Mouse (Mus musculus): ENCODE measurements around the gene Pycr1. TPM values are rescaled to one million over a fixed set of nuclear protein-coding genes. Genes with fewer than 3 reads are reported as not detected.
A peak's percentile ranks its signal among the peaks of the same experiment; 100 is the strongest.
"Not testable (repeated sequence)": the region's sequence is repeated elsewhere in the genome, so short reads cannot be mapped to it uniquely, and the experiment has no call there.

The Pycr1 gene
- 23.9 and 25.5 TPM in 2 replicates for polyA plus RNA-seq (2015; fragmentation: Nextera tagmentation; extraction: Ambion mirVana)

- peak within 1 kb of the TSS; percentile 87 for H3K4me2 ChIP-seq
- H3K4me3 ChIP-seq, result peak within 1 kb of the TSS; percentile 50
- WGBS, result 0% methylated on average over 15 of the region's 15 CpGs
- H3K27me3 ChIP-seq, result peaks cover 26% of the 10 kb centered on the region
- ATAC-seq, result peak; percentile 100
- no peaks in the 10 kb centered on the region for H3K9me3 ChIP-seq (replicated peaks)
- H3K27ac ChIP-seq, result peak within 1 kb of the TSS; percentile 44; the same call in 1 of the 2 replicates
- H3K36me3 ChIP-seq (ENCODE audit: poor library complexity, severe bottlenecking), result no peaks in the 10 kb centered on the region
- H3K4me1 ChIP-seq, result peaks cover 22% of the 10 kb centered on the region
- H3K9ac ChIP-seq, result peak within 1 kb of the TSS; percentile 81
Observed at GRCm38 (mm10) chr11:120643601-120643987, at the start of gene Pycr1. Gene Pycr1 (minus strand): TSS chr11:120643769.

GRCm38 (mm10) chr11:120692471-120693011, 49.0 kb upstream of the Pycr1 start:
- Histone ChIP-seq H3K9ac (no peak overlapping the region), H3K9me3 (replicated peaks) (0 out of 2 replicates have a peak, but pooled peaks cover 3% of the 10 kb centered on the region), H3K4me1 (peaks cover 13% of the 10 kb centered on the region), H3K36me3 (ENCODE audit: poor library complexity, severe bottlenecking) (peaks cover 77% of the 10 kb centered on the region), H3K4me3 (no peak overlapping the region), H3K27me3 (no peaks in the 10 kb centered on the region), H3K4me2 (no peak overlapping the region), H3K27ac (no peak overlapping the region)
- no peak for ATAC-seq
- 91% methylated on average over 4 of the region's 4 CpGs for WGBS

DNA sequence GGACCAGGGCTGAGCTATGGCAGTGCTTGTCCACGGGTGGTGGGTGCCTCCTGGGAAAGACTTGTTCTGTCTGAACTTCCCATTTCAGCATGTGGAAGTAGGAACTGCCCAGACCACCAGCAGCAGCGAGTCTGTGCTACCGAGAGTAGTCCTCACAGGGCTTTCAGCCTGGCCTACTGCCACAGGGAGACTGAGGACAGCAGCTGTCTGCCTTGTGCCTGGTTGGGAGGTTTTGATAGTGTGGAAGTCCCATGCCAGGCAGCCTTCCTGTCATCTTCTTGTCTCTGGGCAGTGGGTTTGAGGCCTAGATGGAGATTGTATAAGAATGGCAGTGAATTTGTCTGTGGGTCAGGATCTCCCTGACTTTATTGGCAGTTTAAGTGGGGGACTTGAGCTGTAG, 45.8 kb upstream of the Pycr1 start:
- no peaks in the 10 kb centered on the region for H3K9me3 ChIP-seq (replicated peaks)
- H3K36me3 ChIP-seq (ENCODE audit: poor library complexity, severe bottlenecking), result peaks cover 67% of the 10 kb centered on the region
- WGBS, result 89% methylated on average over 3 of the region's 3 CpGs
- no peak for ATAC-seq
- H3K9ac ChIP-seq, result no peak overlapping the region
- H3K4me2 ChIP-seq, result no peak overlapping the region
- H3K27me3 ChIP-seq, result no peaks in the 10 kb centered on the region
- no peaks in the 10 kb centered on the region for H3K4me1 ChIP-seq
- no peak overlapping the region for H3K27ac ChIP-seq
- H3K4me3 ChIP-seq, result no peak overlapping the region

DNA sequence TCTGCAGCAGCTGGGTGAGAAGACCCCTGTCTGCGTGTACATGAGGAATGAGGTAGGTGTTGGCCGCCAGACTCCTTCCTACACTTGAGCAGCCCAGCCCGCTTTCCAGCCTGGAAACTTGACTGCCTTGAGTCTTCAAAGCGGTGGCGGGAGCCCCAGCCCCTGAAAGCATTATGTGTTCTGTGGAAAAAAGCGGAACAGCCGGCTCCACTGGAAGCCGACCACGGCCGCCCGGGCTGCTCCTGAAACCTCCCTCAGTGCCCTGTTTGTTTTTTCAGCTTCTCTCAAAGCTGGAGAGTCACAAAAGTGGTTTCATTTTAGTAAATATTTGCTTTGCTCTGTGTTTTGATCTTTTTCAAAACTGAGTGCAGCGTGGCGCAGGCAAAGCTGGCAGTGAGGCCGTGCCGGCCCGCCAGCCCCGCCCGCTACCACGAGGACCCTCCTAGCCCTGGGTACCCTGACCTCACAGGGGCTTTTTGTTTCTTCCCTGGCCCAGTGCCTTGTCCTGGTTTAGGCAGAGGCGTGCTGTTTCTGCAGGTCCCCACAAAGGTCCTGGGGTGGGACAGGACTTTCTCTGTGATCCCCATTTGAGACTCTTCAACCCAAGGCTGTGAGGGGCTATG, 43.2 kb upstream of the Pycr1 start:
- no peaks in the 10 kb centered on the region for H3K9me3 ChIP-seq (replicated peaks)
- no peaks in the 10 kb centered on the region for H3K27me3 ChIP-seq
- no peaks in the 10 kb centered on the region for H3K4me1 ChIP-seq
- no peak overlapping the region for H3K4me3 ChIP-seq
- no peak overlapping the region for H3K4me2 ChIP-seq
- ATAC-seq, result no peak
- H3K9ac ChIP-seq, result no peak overlapping the region
- no peak overlapping the region for H3K27ac ChIP-seq
- 86% methylated on average over 20 of the region's 20 CpGs for WGBS
- H3K36me3 ChIP-seq (ENCODE audit: poor library complexity, severe bottlenecking), result peaks cover 59% of the 10 kb centered on the region

GRCm38 (mm10) chr11:120684660-120685059, 41.1 kb upstream of the Pycr1 start:
- H3K27me3 ChIP-seq, result no peaks in the 10 kb centered on the region
- no peak overlapping the region for H3K4me3 ChIP-seq
- 90% methylated on average over 2 of the region's 2 CpGs for WGBS
- no peaks in the 10 kb centered on the region for H3K9me3 ChIP-seq (replicated peaks)
- no peaks in the 10 kb centered on the region for H3K4me1 ChIP-seq
- H3K36me3 ChIP-seq (ENCODE audit: poor library complexity, severe bottlenecking), result peaks cover 68% of the 10 kb centered on the region
- no peak overlapping the region for H3K27ac ChIP-seq
- ATAC-seq, result no peak
- no peak overlapping the region for H3K4me2 ChIP-seq
- no peak overlapping the region for H3K9ac ChIP-seq

- WGBS, result 96% methylated on average over 2 of the region's 2 CpGs
- peaks cover 68% of the 10 kb centered on the region for H3K36me3 ChIP-seq (ENCODE audit: poor library complexity, severe bottlenecking)
Observed at GRCm38 (mm10) chr11:120684086-120684485, 40.5 kb upstream of the Pycr1 start.

GRCm38 (mm10) chr11:120683536-120683935, 40.0 kb upstream of the Pycr1 start:
- no peak overlapping the region for H3K27ac ChIP-seq
- H3K9ac ChIP-seq, result no peak overlapping the region
- ATAC-seq, result no peak
- no peaks in the 10 kb centered on the region for H3K9me3 ChIP-seq (replicated peaks)
- no peaks in the 10 kb centered on the region for H3K27me3 ChIP-seq
- no peak overlapping the region for H3K4me2 ChIP-seq
- peaks cover 68% of the 10 kb centered on the region for H3K36me3 ChIP-seq (ENCODE audit: poor library complexity, severe bottlenecking)
- no peak overlapping the region for H3K4me3 ChIP-seq
- no peaks in the 10 kb centered on the region for H3K4me1 ChIP-seq
- WGBS, result 89% methylated on average over 3 of the region's 3 CpGs

More at GRCm38 (mm10) chr11:120684086-120684485, 40.5 kb upstream of the Pycr1 start:
- H3K9ac ChIP-seq, result no peak overlapping the region
- H3K4me2 ChIP-seq, result no peak overlapping the region
- no peaks in the 10 kb centered on the region for H3K27me3 ChIP-seq
- no peaks in the 10 kb centered on the region for H3K4me1 ChIP-seq
- H3K4me3 ChIP-seq, result no peak overlapping the region
- H3K27ac ChIP-seq, result no peak overlapping the region
- no peak for ATAC-seq
- H3K9me3 ChIP-seq (replicated peaks), result no peaks in the 10 kb centered on the region

- ATAC-seq, result no peak
- Histone ChIP-seq H3K36me3 (ENCODE audit: poor library complexity, severe bottlenecking) (peaks cover 68% of the 10 kb centered on the region), H3K9ac (no peak overlapping the region)
Observed at GRCm38 (mm10) chr11:120682683-120683082, 39.1 kb upstream of the Pycr1 start.

GRCm38 (mm10) chr11:120679909-120680308, 36.3 kb upstream of the Pycr1 start:
- Histone ChIP-seq H3K36me3 (ENCODE audit: poor library complexity, severe bottlenecking) (peaks cover 61% of the 10 kb centered on the region), H3K9ac (no peak overlapping the region), H3K27me3 (no peaks in the 10 kb centered on the region), H3K27ac (no peak overlapping the region), H3K4me1 (no peaks in the 10 kb centered on the region), H3K9me3 (replicated peaks) (no peaks in the 10 kb centered on the region), H3K4me2 (no peak overlapping the region), H3K4me3 (no peak overlapping the region)
- no peak for ATAC-seq
- WGBS, result 79% methylated on average over 3 of the region's 3 CpGs

More at GRCm38 (mm10) chr11:120682683-120683082, 39.1 kb upstream of the Pycr1 start:
- Histone ChIP-seq H3K4me3 (no peak overlapping the region), H3K27ac (no peak overlapping the region), H3K9me3 (replicated peaks) (no peaks in the 10 kb centered on the region), H3K27me3 (no peaks in the 10 kb centered on the region), H3K4me1 (no peaks in the 10 kb centered on the region), H3K4me2 (no peak overlapping the region)
- 97% methylated on average over 5 of the region's 5 CpGs for WGBS

DNA sequence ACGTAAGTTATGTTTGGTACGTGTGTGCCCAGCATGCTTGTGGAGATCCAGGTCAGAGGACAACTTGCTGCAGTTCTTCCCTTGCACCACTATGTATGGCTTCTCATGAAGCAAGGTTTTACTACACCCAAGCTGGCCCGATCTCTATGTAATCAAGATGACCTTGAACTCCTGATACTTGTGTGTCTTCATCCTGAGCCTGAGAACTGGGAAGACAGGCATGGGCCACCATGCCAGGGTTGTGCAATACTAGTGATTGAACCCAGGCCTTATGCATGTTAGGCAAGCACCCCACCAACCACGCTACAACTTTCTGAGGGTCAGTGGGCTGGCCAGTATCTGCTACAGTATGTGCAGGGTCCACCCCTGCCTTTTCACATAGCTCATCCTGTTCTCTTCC, 33.4 kb upstream of the Pycr1 start:
- Histone ChIP-seq H3K36me3 (ENCODE audit: poor library complexity, severe bottlenecking) (peaks cover 52% of the 10 kb centered on the region), H3K4me1 (peaks cover 18% of the 10 kb centered on the region), H3K27me3 (no peaks in the 10 kb centered on the region), H3K9me3 (replicated peaks) (no peaks in the 10 kb centered on the region), H3K9ac (0 out of 2 replicates have a peak overlapping the region, but pooled peaks have one; percentile 2), H3K27ac (no peak overlapping the region), H3K4me2 (no peak overlapping the region), H3K4me3 (no peak overlapping the region)
- no peak for ATAC-seq
- 97% methylated on average over 4 of the region's 4 CpGs for WGBS

- not testable (repeated sequence) for H3K4me3 ChIP-seq; H3K9me3 ChIP-seq (replicated peaks); H3K4me2 ChIP-seq; H3K27me3 ChIP-seq; H3K9ac ChIP-seq; ATAC-seq; H3K27ac ChIP-seq
- peaks cover 45% of the 10 kb centered on the region for H3K36me3 ChIP-seq (ENCODE audit: poor library complexity, severe bottlenecking)
- peaks cover 18% of the 10 kb centered on the region for H3K4me1 ChIP-seq
- 80% methylated on average over 4 of the region's 5 CpGs for WGBS
Observed at GRCm38 (mm10) chr11:120675875-120676274, 32.3 kb upstream of the Pycr1 start.

DNA sequence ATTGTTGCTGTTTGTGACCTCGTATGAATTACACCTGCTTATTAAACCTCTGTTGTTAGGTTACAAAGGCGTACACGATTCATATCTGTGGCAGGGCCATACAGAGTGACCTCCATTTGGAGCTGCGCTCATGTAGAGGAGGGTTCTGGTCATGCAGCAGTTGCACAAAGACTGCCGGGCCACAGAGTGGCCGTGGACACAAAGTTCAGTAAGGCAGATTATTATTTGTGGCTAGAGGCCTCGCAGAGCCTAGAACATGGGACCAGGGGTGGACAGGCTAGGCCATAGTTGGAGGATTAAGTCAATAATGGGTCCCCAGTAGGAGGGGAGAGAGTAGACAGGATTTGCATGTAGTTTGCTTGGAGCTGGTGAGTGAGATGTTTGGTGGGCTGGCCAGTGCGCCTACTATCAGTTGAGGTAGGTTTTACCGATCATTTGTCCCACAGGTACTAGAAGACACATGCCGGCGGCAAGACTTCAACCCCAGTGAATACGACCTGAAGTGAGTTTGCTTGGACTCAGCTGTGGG, 30.1 kb upstream of the Pycr1 start:
- H3K4me2 ChIP-seq, result peak overlapping the region; percentile 95
- H3K9me3 ChIP-seq (replicated peaks), result no peaks in the 10 kb centered on the region
- H3K4me1 ChIP-seq, result peaks cover 18% of the 10 kb centered on the region
- H3K27me3 ChIP-seq, result no peaks in the 10 kb centered on the region
- peaks cover 23% of the 10 kb centered on the region for H3K36me3 ChIP-seq (ENCODE audit: poor library complexity, severe bottlenecking)
- H3K27ac ChIP-seq, result peak overlapping the region; percentile 59
- 40% methylated on average over 12 of the region's 12 CpGs for WGBS
- peak overlapping the region; percentile 75 for H3K4me3 ChIP-seq
- H3K9ac ChIP-seq, result peak overlapping the region; percentile 80
- ATAC-seq, result peak; percentile 39
